Mouse (Mus musculus) embryo, embryonic 11 days (tissue): ENCODE measurements around the gene Nme3.
A peak's percentile ranks its signal among the peaks of the same experiment; 100 is the strongest.

Source experiments
- DNase-seq: peaks from one replicate; pipeline ENCODE4 v3.0.0-alpha.2; 2015

The Nme3 gene

DNA sequence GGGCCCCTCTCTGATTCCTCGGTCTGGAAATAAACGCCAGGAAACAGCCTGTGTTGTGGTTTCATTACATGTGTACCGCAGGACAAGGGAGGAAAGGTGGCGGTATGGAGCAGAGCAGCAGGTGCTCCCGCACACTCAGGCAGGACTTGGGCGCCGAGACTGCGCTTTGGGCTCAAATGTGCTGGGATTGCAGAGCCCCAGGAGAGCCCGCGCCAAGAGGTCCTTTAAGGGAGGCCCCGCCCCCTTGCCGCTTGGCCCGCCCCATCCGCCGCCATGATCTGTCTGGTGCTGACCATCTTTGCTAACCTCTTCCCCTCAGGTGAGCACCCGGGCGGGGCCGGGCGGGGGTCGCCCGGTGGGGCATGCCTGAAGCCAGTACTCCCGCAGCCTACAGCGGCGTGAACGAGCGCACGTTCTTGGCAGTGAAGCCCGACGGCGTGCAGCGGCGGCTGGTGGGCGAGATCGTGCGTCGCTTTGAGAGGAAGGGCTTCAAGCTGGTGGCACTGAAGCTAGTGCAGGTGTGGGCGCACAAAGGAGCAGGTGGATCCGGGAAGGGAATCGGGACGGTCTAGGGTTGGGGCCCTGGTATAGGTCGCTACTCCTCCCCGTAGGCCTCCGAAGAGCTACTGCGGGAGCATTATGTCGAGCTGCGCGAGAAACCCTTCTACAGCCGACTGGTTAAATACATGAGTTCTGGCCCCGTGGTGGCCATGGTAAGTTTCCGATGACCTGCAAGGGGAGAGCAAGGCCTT, at the start of gene Nme3:
TSS of gene Nme3 (plus strand) at position 260 of the 752 bp plus-strand sequence.
- DNase-seq: peak; percentile 85

DNA sequence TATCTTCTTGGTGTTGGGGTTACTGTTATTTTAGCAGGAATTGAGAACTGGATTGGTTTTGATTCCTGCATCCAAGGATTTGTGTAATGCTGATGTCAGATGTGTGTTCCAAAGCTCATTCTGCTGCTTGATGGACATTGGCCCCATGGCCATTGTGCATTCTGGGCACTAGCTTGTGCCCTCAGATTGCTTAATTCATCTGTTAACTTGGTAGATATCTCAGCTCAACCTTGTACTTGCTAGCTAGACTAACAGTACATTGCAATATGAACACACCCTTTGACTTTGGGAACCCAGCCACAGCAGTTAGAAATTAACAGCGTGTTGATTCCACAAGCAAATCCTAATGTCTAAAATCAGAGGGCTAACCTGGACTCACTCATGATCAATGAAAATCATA, 48.9 kb upstream of the Nme3 start:
- DNase-seq: no peak

DNA sequence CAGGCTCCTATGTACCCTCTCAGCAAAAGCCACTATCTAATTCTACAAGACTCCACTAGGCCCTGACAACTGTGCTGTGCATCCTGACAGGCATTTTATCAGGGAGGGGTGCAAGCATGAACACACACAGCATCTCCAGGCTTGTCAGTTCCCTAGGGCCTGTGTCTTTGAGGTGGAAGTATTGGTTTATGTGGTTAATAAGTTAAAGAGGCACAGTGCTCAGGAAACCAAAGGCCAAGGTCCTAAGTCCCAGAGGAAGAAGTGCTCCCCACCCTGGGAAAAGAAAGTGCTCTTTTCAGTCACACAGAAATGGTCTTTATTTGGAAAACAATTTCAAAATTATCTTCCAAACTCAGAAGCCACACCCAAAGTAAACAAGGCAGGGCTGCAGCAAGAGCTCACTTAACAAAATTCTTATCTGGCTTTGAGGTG, 47.7 kb upstream of the Nme3 start:
- DNase-seq: no peak

DNA sequence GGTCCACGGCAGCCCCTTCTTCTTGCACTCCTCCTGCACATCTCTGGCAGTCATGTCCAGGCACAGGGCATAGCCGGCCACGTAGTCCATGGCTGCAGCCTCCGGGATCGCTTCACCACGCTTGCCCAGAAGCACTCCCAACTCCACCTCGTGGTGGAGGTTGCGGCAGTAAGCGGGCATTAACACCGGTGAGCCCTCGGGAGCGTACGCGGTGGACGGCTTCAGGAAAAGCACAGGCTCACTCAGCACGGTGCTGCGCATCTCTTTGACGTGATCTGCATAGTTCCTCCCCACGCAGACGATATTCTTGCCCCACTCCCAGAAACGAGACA, 46.6 kb upstream of the Nme3 start:
- DNase-seq: no peak

DNA sequence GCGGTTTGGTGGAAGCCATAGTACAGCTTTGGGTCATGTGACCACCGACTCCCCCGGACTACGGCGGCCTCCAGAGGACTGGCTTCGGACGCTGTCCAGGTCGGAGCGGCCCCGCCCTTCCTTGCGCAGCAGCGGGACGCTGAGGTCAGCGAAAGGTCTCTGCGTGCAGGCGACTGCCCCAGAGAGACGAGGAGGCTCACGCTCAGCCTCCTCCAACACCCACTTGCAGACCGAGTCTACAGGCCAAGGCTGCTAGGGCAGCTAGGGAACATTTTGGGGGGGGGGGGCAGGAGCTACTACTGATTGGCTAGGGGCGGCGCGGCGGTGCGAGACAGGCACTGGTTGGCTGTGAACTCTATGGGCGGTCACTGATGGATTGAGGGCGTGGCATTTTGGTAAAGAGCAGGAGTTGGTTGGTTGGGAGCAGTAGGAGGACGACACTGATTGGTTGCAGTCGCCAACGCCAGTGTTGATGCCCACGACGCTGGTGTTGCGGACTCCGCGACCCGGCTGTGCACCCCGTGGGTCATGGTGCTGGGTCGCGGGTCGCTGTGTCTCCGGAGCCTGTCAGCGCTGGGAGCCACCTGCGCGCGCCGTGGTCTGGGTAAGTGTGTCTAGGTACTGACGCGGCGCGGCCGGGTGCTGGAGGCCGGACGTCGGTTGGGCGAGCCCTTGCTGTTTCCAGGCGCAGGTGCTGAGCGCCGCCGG, 46.1 kb upstream of the Nme3 start, which contains the start of gene Fahd1:
TSS of gene Fahd1 (minus strand) at position 300 of the 708 bp plus-strand sequence.
- peak; percentile 97 for DNase-seq

DNA sequence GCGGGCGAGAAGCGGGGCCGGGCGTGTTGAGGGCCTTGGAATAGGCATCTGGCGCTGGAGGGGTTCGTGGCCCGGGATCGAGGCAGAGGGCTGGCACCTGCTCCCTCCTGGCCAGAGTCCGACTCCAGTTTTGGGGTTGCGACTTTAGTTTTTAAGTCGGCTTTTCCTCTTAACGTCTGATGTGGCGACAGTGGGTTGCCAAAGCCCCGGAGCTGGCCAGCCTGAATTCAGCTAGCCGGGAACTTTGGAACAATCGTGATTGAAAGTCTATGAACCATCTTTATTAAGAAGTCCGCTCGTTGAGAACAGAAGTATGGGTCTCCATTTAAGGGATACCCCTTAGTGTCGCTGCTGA, 45.5 kb upstream of the Nme3 start:
- DNase-seq: no peak

DNA sequence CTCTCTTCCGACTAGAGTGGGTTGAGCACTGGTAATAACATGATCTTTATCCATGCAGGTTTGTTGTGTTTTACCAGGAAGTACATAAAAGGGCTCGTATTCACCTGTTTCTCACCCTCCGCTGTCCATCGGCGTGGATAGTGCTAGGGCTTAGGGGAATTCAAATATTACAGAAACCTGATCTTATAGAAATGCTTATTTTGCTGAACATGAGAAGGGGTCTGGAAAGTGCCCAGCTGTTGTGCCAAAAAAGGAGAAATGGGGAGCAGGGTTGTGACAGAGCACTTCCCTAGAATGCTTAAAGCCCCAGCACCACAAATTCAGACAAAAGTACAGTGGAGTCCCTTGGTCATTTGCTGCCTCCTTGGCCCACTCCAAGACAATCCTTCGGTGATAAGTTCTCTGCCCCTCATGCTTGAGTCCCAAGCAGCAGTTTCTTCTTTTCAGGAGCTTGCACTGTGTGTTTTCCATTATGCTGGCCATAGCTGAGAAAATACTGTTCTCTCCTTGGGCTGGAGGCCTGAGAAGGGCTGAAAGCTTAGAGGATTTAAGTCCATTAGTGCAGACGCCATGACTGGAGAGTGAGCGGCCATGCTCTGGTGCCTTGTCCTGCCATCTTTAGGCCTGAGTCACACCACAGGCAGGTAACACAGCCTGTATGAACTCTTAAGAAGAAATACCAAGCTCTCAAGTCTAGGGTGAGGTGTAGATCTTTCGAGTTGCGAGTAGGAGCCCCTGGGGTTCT, 44.7 kb upstream of the Nme3 start:
- DNase-seq: no peak

DNA sequence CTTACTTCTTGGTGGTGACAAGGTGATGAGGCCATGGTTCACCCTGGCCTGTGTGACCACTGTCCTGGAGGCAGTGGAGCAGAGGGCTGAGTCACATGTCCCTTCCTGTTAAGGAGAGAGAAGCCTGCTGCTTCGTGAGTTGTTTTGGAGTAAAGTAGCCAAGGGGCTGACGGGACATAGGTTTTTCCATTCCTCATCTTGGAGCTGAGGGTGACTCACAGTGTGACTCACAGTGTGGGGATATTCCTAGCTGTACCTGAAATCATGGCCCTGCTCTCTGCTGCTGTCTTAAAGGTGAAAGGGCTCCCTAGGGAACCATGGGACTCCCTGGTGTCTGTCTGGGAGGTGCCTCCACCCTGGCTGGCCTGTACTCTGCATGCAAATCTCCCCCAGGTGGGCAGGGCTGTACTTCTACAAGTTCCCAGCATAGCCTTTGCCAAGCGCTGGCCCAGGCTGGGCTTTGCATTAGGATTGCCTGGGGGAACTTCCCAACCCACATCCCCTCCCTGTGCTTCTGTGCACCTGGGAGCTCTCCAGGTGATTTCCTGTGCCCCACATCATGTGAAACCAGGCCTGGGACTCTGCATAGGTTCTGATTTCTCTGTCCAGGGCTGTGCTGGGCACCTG, 40.3 kb upstream of the Nme3 start:
- DNase-seq: no peak

DNA sequence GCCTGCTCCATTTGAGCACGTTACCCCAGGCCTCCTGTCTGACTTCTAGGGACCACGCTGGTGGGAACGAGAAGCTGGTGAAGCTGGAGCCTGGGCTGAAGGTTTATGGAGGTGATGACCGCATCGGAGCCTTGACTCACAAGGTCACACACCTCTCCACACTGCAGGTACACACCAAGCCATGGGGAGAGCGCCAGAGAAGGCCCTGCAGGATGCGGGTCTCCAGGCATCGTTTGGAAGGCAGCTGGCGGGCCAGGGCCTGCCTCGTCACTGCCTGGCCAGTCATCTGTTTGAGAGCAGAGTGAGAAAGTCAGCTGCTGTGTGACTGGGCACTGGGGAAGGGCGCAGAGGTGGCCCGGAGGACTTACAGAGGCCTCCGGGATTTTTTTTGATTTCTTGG, 39.7 kb upstream of the Nme3 start:
- no peak for DNase-seq

DNA sequence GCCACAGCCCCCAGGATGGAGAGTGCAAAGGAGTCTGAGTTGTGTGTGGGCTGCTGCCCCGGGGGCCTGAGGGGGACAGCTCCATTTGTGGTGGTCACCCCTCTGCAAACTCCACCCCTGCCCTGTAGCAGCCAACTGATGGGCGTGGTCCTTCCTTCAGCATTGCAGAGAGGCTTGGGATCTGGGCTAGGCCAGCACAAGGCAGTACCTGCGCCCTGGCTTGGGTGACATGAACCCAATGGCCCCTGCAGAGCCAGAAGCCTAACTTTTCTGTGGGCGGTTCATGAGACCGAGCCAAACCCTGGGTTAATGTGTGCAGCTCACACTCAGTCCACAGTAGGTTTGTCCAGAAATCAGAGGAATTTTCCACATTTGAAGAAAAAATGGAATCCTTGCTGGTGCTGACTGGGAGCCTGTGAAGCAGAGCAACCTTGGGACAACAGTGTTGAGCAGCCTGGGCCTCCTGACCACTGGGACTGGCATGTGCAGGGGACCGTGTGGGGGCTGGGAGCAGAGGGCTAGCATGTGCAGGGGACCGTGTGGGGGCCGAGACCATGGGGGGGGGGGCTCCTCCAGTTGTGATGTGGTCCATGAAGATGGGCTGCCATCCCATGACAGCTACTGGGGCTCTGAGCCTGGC, 38.3 kb upstream of the Nme3 start:
- no peak for DNase-seq

DNA sequence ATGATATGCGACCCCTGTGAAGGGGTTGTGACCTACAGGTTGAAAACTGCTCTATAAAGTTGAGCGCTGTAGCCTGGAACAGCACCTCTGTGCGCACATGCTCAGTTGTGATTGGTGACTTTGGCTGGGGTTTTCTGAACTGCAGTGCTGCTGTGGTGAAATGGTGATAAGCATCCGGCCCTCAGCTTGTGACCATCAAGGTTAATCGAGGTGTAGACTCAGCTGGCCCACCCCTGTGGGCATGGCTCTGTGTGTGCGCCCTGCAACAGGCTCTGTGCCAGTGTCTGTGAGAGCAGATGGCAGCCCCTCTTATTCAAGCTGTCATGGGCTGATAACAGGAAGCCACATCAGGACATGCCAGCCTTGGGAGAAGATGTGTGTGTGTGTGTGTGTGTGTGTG, 37.3 kb upstream of the Nme3 start:
- no peak for DNase-seq

DNA sequence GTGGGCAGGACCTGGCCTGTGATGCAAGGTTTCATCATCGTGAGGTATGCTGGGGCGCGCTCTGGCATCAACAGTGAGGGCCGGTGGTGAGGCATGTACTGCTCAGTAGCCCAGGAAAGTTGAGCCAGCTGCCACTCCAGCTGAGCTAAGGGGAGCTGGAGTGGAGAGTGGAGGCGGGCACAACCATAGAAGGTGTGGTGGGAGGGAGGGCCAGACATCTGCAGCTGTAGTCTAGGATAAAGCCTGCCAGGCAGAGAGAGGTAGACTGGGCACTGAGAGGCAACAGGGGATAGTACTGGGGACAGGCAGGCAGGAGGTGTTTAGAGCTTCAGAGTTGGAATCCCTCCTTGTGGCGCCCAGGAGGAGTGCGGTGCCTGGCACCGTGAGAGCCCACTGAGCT, 36.2 kb upstream of the Nme3 start:
- no peak for DNase-seq

DNA sequence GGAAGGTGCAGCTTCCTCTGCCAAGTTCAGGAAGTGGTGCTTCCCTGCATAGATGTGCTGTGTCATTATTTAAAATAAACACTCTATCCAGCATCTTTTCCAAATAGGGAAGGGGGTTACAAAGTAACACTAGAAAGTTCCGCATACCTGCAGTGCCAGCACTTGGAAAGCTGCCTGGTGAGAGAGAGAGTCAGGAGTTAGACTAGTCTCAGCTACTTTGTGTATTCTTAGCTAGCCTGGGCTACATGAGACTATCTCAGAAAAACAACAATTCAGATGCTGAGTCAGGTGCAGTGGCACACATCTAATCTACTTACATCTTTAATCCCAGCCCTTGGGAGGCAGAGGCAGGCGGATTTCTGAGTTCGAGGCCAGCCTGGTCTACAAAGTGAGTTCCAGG, 34.5 kb upstream of the Nme3 start:
- no peak for DNase-seq

DNA sequence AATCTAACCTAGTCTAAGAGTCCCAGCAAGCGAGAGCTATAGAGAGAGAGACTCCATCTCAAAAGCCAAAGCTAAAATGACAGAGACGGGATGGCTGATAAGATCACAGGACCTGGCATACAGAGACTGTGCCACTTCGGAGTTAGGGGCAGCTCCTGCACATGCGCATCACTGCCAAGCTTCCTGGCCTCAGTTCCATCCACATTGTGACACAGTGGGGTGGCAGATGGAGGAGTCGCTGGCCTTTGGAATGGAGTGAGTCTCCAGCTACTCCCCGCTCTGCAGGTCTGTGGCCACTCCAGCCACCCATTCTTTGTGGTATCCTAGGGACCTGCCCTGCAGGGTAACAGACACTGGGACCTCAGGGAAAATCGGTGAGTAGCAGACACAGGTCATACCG, 30.5 kb upstream of the Nme3 start, which contains the start of gene Igfals:
TSS of gene Igfals (plus strand) at position 222 of the 400 bp plus-strand sequence.
- DNase-seq: no peak

DNA sequence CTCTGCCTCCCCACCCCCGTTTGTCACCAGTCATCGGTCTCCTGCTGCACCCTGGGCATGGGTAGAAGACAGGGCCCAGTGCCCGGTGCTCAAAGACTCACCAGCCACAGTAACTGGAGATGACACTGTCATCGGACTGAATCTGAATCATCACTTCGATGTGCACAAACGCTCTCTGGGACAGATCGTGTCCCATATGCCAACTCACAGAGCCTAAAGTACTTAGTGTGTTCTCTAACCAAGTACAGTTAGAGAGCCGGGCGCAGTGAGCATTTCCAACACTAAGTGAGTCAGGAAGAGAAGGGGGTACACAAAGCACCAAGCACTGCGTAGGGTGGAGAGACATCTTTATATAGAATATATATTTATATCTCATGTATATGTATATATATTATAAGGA, 28.4 kb upstream of the Nme3 start:
- no peak for DNase-seq

DNA sequence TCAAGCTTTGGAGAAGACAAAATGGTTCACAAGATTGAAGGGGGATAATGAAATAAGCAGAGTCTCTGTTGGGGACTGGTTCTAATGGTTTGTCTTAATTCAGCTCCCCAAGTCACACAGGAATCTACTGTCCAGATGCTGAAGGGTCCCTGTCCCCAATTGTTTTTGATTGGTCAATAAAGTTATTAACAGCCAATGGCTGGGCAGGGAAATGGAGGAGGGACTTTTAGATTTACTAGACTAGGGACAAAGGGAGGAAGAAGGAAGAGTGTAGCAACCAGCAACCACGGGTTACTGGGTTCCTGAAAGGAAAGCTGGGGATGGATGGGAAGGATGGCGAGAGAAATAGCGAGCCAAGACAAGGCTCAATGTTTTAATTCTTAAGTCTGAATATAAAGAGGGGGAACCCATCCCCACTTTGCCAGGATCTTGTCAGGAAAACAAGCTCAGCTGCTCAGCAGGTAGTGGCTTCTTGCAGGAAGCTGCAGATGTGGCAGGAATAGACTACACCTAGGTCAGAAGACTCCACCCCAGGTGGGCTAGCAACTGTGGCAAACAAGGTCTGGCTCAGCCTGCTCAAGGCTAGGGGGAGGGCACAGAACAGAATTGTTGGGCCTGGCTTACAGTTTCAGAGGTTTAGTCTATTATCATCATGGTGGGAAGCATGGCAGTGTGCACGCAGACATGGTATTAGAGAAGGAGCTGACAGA, 22.4 kb upstream of the Nme3 start:
- no peak for DNase-seq

DNA sequence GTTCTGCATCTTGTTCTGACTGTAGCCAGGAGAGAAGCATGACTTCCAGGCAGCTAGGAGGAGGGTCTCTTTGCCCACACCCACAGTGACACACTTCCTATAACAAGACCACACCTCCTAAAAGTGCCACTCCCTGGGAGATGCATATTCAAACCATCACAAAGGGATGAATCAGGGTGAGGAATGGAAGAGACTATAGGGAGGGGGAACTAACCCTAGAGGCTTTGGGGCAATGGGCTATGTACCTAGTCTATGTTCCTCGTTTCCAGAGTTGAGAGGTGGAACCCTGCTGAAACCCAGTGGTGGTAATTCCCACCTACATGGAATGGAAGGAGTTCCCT, 21.9 kb upstream of the Nme3 start:
- DNase-seq: no peak

DNA sequence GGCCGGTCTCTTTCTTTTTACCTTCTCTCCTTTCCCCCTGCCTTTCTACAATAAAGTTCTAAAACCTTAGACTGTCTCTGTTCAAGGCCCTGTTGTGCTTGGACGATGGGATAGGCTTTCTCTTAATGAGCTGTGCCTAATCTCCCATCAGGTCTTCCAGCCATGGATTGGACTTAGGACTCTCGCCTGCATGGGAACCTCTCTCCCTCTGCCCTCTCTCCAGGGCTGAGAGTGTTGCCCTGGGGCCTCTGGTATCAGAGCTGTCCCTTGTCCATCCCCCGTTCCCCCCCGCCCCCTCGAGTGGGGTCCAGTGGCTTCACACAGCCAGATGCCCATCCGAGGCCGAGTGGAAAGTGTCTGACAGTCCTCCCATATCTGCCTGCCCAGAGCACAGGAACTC, 21.3 kb upstream of the Nme3 start:
- no peak for DNase-seq

DNA sequence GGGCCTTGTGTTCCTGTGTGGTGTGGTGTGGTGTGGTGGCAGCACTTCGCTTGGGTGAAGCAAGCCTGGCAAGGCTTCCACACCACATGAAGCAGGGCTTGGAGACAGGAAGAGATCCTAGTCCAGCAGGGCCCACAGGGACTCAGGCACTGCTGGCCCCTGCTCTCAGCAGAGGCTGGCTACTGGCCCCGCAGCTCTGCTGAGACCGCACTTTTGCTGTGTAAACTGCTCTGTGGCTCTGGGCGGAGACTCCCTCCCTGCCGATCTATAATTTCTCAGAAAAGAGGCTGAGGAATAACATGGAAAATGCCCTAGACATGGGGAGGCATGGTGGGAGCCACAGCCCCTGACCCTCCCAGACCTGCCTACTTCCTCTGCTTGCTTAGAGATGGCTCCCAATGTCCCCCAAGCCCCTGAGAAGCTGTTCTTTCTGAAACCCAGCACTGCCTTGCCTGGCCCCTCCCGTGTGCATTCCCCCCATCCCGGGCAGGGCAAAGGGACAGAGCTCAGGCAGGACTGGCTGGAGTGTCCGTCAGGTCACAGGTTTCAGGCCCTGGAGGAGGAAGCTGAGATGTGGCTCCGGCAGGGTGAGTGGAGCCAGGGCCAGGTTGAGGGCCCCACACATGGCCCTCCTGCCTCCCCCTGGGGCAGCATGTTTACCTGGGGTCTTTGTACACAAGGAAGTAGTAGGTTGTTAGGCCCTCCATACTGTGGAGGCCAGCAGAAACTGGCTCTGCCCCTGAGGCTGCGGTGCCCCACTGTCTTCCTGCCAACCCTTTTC, 18.8 kb upstream of the Nme3 start:
- DNase-seq: no peak

DNA sequence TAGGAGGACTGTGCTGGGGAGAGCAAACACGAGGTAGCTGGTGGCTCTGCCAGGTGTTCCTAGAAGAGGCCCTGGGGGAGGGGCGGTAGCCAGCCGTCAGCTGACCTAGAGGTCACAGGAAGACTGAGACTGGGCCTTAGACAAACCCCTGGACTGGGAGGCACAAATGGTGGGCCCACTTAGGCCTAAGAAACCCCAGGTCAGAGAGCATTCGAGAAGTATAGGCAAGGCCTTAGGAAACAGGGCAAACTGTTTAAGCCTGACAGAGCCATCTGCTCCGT, 18.2 kb upstream of the Nme3 start:
- peak; percentile 34 for DNase-seq

DNA sequence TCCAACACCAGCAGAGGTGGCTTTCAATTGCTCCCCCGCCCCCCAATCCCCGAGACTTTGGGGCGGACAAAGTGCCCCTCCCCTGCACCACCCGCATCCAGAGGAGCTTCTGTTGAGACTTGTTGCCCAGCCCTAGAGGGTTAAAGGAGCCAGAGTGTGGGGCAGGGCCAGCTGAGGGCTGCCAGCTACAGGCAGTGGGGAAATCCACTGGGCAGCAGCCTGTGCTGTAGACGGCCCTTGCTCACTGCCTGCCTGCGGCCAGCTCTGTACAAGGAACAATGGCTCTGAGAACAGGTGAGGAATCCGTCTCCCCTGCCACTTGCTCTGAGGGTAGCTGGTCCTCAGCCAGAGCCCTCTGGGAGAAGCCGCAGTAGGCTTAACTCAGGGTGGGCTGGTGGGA, 17.8 kb upstream of the Nme3 start:
- DNase-seq: no peak
